Mouse (Mus musculus) liver, embryonic 14.5 days (tissue): ENCODE data around the gene Gpr4.

ENCODE experiments used
- CTCF ChIP-seq: IDR thresholded peaks from 2 replicates; pipeline ENCODE4 v1.5.1; 2016; ENCODE audit warnings: antibody characterized with exemption, low read depth, control low read depth
- EP300 ChIP-seq: IDR thresholded peaks from 2 replicates; pipeline ENCODE4 v1.6.1; 2016; ENCODE audit warnings: antibody characterized with exemption, low read depth

- no peak for TF ChIP-seq CTCF
- TF ChIP-seq EP300 = no peak
Observed at GRCm38 (mm10) chr7:19230899-19231298, 18.6 kb downstream of the Gpr4 start.
